Mouse (Mus musculus) left cerebral cortex, postnatal 25 days (tissue): ENCODE results near the gene Grifin. TPM values are rescaled to one million over a fixed set of nuclear protein-coding genes. Genes with fewer than 3 reads are reported as not detected.

Source experiments
- DNase-seq, 2 experiments: peaks; one replicate each; pipeline ENCODE4 v3.0.0; 2022; ENCODE audit warnings: low spot score in 2 of 2, mixed read lengths in 1 of 2
- intact Hi-C: fragments of 180-260 bp; cut with DNase I; formaldehyde crosslinking; loops from one replicate; pipeline ENCODE4 v1.15.1; 2025
- total RNA-seq, 2 experiments: library from RNA; stranded (reverse); gene quantifications; 2 replicates each; pipeline ENCODE4 v1.2.3; 2021

Grifin gene
- total RNA-seq, 2 experiments from 2014 or later, result not detected

DNA sequence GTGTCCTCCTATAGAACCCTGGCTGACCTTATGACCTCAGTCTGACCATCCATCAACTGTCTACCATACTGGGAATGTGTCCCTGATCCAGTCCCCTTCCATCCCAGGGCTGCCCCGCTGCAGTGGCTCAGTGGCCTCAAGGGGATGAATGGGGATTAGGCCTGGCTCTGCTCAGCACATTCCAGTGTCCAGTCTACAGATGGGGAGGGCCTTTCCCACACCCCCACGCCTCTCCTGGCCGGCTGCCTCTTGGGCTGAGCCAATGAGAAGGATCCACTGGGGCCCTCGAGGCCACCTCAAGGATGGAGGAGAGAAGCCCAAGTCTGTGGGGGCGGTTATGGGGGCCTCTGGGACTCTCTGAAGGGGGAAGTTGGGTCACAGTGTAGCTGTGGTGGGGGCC lies 580 bp upstream of the Grifin start:
- intact Hi-C loops, result no loop called here
- peak; percentile 14 to 24 for DNase-seq

DNA sequence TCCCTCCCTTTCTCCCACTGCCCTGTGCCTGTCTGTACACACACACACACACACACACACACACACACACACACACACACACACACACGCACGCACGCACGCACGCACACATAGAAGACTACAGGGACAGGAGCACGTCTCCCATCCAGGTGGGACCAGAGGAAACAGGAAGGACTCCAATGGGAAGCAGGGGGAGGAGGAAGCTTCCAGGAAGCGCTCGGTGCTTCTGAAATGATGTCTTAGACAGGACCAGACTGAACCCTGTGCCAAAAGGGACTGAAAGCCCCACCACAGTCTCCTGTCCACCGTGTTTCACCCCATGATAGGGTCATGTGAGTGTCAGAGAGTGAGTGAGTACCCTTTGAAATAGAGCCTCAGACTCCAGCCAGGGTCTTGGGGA lies 2.3 kb downstream of the Grifin start:
- DNase-seq, result no peak
- intact Hi-C loops, result no loop called here

DNA sequence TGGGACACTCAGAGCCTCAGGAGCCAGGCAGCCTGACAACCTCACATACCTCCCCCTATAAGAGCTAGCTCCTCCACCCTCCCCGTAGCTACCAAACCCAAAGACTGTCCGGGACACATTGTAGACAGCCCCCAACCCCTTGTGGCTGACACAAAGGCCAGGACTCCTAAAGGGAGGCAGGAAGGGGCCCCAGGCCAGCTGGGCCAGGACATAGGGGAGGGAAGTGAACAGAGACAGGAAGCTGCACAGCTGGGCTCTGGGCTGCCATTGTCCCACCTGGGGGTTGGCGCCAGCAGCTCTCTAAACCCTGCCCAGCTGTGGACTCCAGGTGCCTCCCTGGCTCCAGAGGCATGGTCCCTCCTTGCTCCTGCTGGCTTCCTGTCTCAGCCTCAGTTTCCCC lies 8.0 kb downstream of the Grifin start:
- DNase-seq, result no peak
- intact Hi-C loops, result no loop called here

DNA sequence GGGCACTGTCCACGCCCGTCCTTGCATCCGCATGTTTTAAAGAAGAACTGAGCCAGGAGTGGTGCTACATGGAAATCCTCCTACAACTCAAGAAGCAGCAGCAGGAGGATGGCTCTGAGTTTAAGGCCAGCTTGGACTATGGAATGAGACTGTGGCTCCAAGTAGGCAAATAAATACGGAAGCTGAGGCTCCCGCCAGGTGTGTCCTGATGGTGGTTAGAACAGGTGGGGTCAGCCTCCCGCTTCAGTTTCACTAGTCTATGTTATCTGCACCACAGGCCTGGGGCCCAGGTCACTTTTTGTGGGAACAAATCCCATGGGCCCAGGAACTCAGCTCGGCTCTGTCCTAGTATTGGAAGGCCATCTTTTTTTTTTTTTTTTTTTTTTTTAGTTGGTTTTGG lies 11.2 kb downstream of the Grifin start:
- DNase-seq, result no peak
- intact Hi-C loops, result no loop called here

DNA sequence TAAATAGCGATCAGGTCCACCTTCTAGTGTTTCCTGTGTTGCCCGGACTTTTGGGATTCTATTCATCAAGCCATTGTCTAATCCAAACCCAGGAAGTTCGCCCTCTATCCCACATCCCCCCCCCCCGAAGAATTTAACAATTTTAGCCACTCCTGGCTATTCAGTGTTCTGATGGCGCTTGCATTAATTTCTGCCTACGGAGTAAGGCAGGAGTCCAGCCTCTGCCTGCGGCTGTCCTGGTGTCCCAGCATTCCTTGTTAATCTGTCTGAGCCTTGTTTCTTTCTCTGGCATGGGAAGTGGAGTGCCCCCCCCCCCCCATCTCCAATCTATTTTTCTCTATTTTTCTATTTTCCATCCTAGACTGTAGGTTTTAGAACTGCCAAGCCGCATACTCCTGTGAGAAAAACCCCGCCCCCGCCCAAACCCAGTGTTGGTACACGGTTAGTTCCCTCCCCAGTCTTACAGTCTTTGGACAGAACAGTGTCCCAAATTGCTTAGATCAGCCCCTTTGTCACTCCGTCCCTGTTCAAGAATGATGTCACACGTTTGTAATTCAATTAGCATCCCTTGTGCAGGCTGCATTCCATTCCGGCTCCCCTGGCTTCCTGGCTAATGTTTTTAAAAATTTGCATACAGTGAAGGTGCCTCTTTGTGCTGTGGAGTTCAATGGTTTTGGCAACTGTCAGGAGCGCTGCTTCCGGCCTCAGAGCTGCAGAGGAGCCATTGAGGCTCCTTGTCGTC lies 15.4 kb downstream of the Grifin start:
- DNase-seq, result peak in 1 of 2 experiments; percentile 69
- intact Hi-C loops, result no loop called here

DNA sequence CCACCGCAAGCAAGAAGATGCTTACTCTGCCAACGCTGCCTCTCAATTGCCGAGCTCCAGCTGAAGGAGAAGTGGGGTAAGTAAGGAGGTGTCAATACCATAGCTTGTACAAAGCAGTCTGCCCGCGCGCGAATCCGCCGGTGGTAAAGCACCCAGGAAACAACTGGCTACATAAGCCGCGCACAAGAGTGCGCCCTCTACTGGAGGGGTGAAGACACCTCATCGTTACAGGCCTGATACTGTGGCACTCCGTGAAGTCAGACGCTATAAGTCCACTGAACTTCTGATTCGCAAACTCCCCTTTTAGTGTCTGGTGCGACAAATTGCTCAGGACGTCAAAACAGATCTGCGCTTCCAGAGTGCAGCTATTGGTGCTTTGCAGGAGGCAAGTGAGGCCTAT lies 18.5 kb downstream of the Grifin start:
- intact Hi-C loops, result no loop called here
- DNase-seq, result no peak

DNA sequence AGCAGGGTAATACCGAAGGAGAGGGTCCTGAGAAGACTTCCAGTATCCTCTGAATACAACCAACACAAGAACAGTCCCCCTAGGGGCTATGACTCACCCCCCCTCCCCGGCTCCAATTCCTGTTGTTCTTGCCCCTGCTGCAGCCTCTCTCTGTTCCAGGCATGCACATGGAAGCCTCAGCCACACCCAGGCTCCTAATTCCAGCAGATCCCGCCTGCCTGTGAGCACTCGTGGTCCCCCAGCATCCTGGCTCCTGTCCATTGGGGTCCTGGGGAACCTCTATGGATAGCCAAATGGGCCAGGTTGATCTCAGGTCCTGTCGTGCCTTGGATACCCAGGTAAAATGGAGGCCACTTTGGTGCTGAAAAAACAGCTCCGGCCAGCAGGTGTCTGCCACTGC lies 19.2 kb downstream of the Grifin start:
- intact Hi-C loops, result no loop called here
- no peak for DNase-seq

DNA sequence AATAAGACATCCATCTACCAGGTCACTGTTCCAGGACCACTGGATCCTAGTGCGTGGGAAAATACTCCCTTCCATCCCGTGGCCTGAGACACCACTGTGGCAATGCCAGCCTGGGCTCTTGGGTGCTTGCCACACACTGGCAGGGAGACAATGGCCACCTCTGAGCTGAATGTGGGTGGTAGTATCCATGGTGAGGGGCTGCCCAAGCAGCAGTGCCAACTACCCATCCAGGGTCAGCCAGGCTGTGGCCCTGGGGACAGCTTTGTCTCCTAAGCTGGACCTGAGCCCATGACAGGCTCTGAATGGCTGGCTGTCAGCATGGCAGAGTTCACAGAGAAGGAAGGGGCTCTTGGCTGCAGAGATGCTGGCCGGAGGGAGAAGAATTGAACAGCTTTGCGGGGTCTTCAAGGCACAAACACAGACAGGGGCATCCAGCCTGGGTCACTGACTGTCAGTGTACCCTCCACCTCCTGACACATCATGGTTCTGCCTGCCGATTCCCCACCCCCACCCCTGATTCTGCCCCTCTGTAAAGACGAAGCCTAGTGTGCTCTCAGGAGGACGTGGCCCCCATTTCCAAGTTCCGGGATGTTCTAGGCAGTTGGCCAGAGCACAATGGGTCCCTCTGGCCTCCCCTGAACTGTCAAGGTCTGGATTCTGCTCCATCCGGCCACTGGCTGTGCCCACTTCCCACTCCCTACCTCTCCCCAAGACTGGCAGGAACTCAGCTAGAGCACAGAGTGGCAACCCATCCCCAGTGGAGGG lies 21.9 kb downstream of the Grifin start:
- peak; percentile 52 to 60 for DNase-seq
- intact Hi-C loops, result loop anchor here (2.0 kb wide), 1 partner anchor 66 kb away; no protein-coding TSS in a partner anchor

DNA sequence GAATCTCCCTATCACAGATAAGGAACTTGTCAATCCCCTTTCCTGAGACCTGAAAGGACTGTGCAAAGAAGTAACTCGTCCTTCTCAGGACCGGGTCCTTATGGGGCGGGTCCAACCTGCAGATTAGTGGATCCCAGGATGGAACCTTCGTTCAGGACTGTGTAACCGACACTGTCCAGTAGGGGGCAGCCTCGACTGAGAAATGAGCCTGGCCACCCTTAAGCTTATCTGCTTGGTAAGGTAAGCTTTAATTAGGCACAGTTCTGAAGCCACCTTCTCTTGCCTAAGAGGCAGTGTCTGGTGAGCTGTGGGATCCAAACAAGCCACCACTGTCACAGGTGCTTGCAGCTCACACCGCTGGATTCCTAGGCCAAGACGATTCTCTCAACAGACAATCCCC lies 24.8 kb downstream of the Grifin start:
- DNase-seq, result peak; percentile 73 to 77
- intact Hi-C loops, result loop anchor here (1.0 to 2.0 kb wide), 3 partner anchors 124 to 209 kb away; no protein-coding TSS in a partner anchor

DNA sequence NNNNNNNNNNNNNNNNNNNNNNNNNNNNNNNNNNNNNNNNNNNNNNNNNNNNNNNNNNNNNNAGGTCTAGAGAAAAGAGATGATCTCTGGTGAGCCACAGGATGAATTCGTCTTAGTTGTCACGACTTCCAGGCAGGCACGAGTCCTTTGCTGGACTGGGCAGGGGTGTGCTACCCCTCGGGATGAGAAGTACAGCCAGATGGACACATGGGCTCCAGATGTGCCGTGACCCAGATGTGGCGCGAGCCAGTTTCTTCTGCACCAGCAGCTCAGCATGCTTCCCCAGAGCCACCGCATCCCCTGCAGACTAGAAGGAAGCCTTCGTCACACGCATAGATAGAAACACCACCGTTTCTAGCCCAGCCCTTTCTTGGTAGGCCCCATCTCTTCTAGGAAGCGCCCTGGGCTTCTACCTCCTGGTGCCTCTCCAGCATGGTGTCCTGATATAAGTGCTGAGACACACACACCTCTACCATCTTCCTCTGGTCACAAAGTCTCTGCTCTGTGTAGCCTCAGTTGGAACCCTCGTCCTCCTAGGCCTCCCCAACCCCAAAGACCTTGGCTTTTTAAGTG lies 26.7 kb downstream of the Grifin start:
- intact Hi-C loops, result loop anchor here (5.0 kb wide), 2 partner anchors 121 to 701 kb away; partner anchors contain the start of gene Eif3b
- no peak for DNase-seq

DNA sequence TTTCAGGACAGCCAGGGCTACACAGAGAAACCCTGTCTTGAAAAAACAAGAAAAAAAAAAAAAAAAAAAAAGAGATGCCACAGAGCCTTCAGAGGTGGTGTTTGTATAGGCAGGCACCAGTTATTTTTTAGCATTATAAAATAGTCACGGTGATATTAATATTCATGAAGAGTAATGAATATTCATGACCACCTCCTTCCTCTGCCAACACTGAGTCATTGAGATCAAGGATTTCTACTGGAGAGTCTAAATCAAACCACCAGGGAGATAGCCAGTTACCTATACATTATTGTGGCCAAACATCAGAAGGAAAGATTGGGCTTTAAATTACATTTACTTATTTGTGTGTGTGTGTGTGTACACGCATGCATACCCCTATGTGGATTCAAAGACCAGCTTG lies 38.1 kb downstream of the Grifin start:
- intact Hi-C loops, result no loop called here
- no peak for DNase-seq

DNA sequence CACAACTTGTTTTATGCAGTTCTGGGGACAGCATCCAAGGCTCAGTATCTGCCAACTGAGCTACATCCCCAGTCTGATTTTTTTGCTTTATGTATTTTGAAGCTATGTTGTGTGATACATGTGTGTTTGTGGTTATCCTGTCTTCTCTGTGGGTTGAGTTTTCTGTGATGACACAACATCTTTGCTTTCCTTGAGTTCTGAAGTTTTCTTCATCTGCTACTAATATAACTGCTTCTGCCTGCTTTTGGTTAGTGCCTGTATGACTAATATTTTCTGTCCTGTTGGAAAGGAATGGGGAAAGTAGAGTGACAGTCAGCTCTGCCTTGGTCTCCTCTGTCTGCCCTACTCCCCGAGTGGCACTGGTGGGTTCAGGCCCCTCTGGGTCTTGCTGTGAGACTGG lies 43.7 kb downstream of the Grifin start:
- intact Hi-C loops, result no loop called here
- DNase-seq, result no peak

DNA sequence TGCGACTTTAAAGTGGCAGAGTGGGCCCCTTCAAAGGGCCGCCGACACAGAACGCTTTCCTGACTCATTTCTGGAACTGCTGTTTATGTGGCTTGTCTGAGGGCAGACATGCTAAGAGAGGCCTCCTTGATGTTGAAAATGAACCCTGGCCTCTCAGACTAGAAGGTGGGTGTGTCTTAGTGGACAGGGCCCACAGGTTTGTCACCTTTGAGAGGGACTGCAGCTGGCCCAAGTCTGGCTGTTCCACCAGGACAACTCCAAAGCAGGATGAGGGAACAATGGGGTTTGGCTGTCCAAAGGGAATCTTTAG lies 47.0 kb downstream of the Grifin start:
- no peak for DNase-seq
- intact Hi-C loops, result no loop called here

DNA sequence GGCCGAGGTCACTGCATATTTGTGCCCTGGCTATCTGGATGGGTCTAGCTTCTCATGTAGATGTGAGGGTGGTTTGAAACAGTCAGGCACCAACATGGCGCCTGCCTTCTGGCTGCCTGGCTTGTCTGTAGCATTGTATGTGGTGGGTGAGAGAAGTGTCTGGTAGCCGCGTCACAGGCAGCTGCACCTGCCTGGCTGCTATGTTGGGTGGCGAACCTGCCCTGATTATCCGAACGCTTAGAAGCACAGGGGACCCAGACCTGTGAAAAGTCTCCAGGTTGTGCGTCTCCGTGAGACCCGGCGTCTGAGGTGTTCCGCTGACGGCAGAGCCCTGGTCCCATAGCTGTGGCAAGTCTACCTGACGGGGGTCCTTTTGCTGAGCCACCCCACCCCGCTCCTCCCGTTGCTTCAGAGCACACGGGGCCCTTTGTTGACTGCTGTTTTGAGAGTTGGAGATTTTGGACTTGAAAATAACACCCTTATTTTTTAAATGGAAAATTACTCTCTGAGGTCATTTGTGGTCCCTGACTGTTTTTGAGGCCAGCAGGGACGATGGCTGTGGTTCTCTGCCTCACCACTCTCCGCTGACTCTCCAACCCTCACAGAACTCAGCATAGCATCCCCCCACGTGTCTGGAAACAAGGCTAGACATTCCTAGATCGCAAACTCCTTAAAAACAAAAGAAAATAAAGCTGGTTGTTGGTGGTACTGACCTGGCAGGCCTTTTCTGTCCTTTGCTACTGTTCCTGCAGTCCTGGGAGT lies 47.5 kb downstream of the Grifin start:
- intact Hi-C loops, result no loop called here
- no peak for DNase-seq

DNA sequence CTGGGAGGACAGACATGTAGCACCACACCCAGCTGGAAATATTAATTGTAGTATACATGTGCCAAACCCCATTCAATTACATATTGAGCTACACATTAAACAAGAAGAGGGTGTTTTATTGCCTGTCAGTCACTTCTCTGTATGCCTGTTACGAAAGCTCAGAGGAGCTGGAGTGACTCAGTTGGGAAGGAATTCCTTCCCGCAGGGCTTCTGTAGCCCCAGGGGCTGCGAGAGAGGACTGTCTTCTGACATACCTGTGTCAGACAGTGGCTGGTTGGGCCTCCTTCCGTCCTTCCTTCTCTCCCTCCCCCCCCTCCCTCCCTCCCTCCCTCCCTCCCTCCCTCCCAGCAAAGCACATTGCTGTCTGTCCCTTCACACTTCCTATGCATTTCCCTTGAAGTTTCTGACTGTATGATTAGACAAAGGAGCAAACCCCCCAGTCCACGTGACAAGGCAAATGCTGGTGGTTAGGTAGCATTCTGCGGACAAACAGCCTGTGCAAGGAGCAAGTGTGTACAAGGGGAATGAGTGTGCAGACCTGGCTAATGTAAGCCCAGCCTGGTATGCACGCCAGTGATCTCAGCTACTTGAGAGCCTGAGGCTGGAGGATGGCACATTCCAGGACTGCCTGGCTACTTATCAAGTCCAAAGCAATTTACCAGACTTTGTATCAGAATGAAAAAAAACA lies 49.9 kb downstream of the Grifin start:
- intact Hi-C loops, result no loop called here
- DNase-seq, result no peak

DNA sequence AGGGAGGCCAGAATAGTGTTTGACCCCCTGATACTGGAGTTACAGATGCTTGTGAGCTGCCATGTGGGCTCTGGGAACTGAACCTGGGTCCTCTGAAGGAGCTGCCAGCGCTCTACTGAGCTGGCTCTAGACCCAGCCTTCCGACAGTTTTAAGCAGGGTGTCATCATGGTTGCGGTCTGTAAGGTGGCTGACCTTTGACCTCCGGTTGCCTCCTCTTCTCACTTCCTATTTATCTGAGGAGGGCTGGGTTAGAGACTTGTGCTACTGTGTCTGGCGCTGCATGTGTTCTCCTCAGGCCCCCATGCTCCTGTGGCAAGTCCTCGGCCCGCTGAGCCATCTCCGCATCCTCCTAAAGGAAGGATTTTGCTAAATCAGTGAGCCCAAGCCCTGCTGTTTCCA lies 51.0 kb downstream of the Grifin start:
- DNase-seq, result no peak
- intact Hi-C loops, result no loop called here
